Mouse (Mus musculus): ENCODE data around the gene Crybb1. TPM values are rescaled to one million over a fixed set of nuclear protein-coding genes. Genes with fewer than 3 reads are reported as not detected.
A peak's percentile ranks its signal among the peaks of the same experiment; 100 is the strongest.

Crybb1 gene
- 3.2 and 4.5 TPM in 2 replicates for polyA plus RNA-seq (2015; fragmentation: Nextera tagmentation; extraction: Ambion mirVana)

DNA sequence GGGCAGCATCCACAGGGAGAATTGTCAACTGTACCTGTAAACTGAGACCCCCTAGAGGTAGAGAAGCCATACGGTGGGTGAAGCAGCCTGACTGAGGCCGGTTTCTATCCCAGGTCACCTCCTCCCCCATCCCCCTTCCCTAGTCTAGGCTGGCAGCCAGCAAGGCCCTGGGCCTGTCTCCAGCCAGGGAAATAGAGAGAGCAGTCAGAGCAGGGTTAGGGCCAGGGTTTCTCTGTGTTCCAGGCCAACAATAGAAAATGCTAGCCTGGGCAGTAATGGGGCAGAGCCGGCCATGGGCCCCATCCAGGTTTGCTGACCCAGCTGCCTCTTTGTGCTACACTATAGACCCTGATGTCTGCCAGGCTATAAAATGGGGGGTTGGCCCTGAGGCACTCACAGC is at the start of gene Crybb1:
TSS of gene Crybb1 (plus strand) at position 390 of the 400 bp plus-strand sequence.
- Histone ChIP-seq H3K27ac (0 out of 2 replicates have a peak within 1 kb of the TSS, but pooled peaks have one; percentile 15), H3K36me3 (no peaks in the 10 kb centered on the region), H3K9me3 (no peaks in the 10 kb centered on the region), H3K9ac (no peak within 1 kb of the TSS), H3K4me1 (peaks cover 21% of the 10 kb centered on the region), H3K4me2 (no peak within 1 kb of the TSS), H3K27me3 (0 out of 2 replicates have a peak, but pooled peaks cover 4% of the 10 kb centered on the region), H3K4me3 (no peak within 1 kb of the TSS)
- ATAC-seq (ENCODE audit: borderline replicate concordance, extremely low read depth, low FRiP score, low TSS enrichment), result no peak
- 36% methylated on average over 3 of the region's 3 CpGs for WGBS

DNA sequence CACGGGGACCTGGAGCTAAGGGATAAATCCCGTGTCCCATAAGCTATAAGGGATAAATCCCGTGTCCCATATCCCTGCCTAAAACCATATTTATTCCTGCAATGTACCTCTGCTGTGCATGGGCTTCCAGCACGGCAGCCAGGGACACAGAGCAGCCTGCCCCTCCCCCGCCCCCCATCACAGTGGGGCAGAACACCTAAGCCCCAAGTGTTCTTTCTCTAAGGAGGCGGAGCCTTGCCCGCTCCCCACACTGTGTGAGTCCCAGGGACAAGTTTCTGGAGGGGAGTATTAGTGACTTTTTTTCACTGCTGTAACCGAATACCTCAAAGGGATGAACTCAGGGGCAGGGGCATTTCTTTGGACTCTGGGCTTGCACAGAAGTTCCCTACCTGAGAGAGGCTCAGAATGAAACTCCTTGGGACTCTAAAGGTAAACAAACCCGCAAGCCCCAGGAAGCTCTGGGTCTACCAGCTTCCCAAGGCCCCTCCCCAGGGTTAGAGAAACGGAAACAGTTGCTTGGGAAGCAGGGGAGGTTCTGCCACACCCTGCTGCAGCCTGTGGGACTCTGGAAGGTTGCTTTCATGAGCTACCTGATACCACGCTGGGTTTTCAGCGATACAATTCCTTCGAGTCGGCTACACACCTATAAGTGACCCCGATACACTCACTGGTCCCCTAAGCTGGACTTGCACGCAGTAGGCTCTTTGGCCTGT is 48.9 kb upstream of the Crybb1 start:
- Histone ChIP-seq H3K4me1 (no peaks in the 10 kb centered on the region), H3K27me3 (no peaks in the 10 kb centered on the region), H3K36me3 (no peaks in the 10 kb centered on the region), H3K27ac (no peak overlapping the region), H3K4me3 (no peak overlapping the region), H3K9ac (no peak overlapping the region), H3K9me3 (no peaks in the 10 kb centered on the region), H3K4me2 (peak overlapping the region; percentile 28)
- 18% methylated on average over 16 of the region's 16 CpGs for WGBS
- ATAC-seq (ENCODE audit: borderline replicate concordance, extremely low read depth, low FRiP score, low TSS enrichment), result peak; percentile 37; the same call in 1 of the 2 replicates

DNA sequence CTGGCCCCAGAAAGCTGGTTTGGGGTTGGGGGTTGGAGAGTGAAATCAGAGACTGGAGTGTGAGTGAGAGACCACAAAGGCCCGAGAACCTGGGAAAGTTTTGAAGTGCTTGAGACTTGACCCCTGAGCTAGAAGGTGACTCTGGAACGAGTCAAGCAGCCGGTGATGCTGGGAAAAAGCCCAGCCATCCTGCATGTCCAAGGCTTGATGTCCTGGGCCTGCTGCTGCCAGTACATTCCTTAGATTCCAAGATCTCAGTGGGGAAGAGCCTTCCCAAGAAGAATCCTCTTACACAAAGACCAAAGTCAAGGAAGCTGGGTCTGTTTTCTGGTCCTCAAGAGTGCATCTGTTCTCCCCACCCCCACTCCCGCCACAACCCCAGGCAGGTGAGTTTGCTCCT is 47.3 kb upstream of the Crybb1 start:
- Histone ChIP-seq H3K9me3 (no peaks in the 10 kb centered on the region), H3K4me1 (no peaks in the 10 kb centered on the region), H3K27ac (no peak overlapping the region), H3K27me3 (no peaks in the 10 kb centered on the region), H3K4me2 (no peak overlapping the region), H3K9ac (no peak overlapping the region), H3K36me3 (no peaks in the 10 kb centered on the region), H3K4me3 (no peak overlapping the region)
- WGBS, result 24% methylated on average over 4 of the region's 4 CpGs
- no peak for ATAC-seq (ENCODE audit: borderline replicate concordance, extremely low read depth, low FRiP score, low TSS enrichment)

DNA sequence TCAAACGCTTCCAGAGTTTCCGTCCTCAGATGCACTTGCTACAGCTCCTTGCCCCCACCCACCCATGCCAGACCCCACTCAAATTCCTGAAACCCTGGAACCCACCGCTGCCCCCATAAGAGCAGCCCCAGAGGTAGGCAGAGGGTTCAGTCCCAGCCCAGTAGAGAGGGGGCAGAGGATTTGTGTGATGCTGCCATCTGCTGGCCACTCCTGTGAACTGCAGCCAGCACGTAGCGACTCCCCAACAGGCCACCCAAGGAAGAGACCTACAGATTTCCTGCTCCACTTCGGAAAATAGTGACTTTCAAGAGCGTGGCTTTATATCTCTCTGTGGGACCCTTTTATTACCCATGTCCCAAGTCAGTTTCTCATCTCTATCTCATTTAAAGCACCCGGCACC is 45.5 kb upstream of the Crybb1 start:
- ATAC-seq (ENCODE audit: borderline replicate concordance, extremely low read depth, low FRiP score, low TSS enrichment), result no peak
- no peak overlapping the region for H3K4me2 ChIP-seq
- no peak overlapping the region for H3K27ac ChIP-seq
- H3K9me3 ChIP-seq, result no peaks in the 10 kb centered on the region
- no peak overlapping the region for H3K4me3 ChIP-seq
- peaks cover 5% of the 10 kb centered on the region; the same call in 1 of the 2 replicates for H3K4me1 ChIP-seq
- H3K27me3 ChIP-seq, result no peaks in the 10 kb centered on the region
- H3K36me3 ChIP-seq, result no peaks in the 10 kb centered on the region
- H3K9ac ChIP-seq, result no peak overlapping the region
- 27% methylated on average over 8 of the region's 8 CpGs for WGBS

DNA sequence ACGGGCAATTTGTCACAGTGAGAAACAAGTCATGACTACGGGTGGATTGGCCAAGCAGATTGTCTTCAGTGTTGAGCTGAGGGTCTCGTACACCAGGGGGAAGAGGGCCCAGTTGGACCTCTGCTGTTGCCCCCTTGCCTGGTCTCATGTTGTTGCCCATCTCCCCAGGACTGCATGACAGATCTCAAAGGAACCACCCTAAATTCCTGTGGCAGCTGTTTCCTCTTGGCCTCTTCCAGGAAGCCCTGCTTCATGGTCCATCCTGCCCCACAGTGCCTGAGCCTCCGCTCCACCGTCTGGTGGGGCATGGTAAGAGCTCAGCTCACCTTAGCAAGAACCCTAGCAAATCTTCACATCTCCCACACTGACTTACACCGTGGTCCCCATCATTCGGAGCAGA is 43.7 kb upstream of the Crybb1 start:
- Histone ChIP-seq H3K4me3 (no peak overlapping the region), H3K36me3 (no peaks in the 10 kb centered on the region), H3K4me2 (no peak overlapping the region), H3K9ac (no peak overlapping the region), H3K27ac (no peak overlapping the region), H3K27me3 (no peaks in the 10 kb centered on the region), H3K9me3 (no peaks in the 10 kb centered on the region), H3K4me1 (peaks cover 15% of the 10 kb centered on the region)
- 85% methylated on average over 7 of the region's 7 CpGs for whole genome bisulfite sequencing
- ATAC-seq (ENCODE audit: borderline replicate concordance, extremely low read depth, low FRiP score, low TSS enrichment), result no peak

DNA sequence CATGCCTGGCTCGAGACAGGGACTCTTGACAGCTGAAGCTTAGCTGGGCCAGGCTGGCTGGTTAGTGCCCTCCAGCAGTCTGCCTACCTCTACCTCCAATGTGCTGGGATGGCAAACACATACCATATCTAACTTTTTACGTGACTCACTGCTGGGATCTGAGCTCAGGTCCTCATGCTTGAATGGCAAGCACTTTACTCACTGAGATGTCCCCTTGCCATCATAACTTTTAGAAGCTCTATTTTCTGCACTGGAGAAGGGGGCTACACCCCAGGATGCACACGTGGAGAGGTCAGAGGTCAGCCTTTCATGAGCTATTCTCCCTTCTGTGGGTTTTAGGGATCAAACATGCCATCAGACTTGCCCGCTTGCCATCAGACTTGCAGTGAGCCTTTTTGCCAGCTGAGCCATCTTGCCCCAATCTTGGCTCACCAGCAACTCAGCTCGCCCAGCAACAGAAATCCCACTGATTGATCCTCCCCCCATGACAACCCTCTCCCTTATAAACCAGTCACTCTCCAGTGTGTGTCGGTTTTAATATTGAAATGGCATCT is 42.8 kb upstream of the Crybb1 start:
- Histone ChIP-seq H3K9ac (no peak overlapping the region), H3K36me3 (no peaks in the 10 kb centered on the region), H3K27ac (no peak overlapping the region), H3K27me3 (no peaks in the 10 kb centered on the region), H3K4me1 (peaks cover 15% of the 10 kb centered on the region), H3K9me3 (no peaks in the 10 kb centered on the region), H3K4me2 (no peak overlapping the region), H3K4me3 (no peak overlapping the region)
- WGBS, result 75% methylated on average over 6 of the region's 6 CpGs
- ATAC-seq (ENCODE audit: borderline replicate concordance, extremely low read depth, low FRiP score, low TSS enrichment), result no peak

DNA sequence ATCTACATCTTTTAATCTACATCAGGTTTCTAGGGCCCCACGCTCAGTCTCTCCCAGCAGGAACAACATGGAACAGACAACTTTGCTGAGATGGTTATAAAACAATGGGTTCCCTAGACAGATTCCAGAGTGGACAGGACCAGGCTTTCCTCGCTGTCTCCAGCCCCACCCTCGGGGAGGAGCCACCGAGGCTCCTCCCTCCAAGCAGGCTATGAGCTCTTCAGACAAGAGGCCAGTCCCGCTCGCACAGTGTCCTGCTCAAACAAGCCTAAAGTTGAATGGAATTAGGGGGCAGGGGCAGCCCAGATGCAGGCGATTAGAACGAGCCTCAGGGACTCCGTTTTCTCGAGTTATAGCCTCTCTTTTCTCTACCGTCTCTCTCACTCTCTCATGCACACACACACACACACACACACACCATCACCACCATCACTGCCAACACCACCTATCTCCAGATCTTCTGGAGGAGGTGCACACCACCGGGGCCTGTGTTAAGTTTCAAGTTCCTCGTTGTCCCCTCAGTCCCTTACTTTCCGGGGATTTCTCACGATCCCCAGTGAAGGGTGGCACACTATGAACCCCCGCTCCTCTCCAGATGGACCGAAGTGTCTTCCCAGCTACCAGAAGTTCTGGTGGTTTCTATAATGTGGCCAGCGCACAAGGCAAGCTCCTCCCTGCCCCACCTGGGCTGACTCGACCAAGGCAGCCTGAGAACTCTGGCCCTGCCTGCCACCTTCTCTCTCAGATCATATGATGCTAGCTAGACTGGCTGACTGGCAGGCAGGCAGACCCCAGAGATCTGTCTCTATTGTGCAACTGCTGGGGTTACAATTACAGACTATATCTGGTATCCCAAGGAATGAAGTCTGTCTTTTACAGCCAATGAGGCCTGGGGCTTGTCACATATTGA is 42.0 kb upstream of the Crybb1 start:
- H3K27ac ChIP-seq, result no peak overlapping the region
- H3K9me3 ChIP-seq, result no peaks in the 10 kb centered on the region
- no peaks in the 10 kb centered on the region for H3K36me3 ChIP-seq
- no peak overlapping the region for H3K9ac ChIP-seq
- H3K4me3 ChIP-seq, result no peak overlapping the region
- no peak overlapping the region for H3K4me2 ChIP-seq
- peaks cover 15% of the 10 kb centered on the region for H3K4me1 ChIP-seq
- no peak for ATAC-seq (ENCODE audit: borderline replicate concordance, extremely low read depth, low FRiP score, low TSS enrichment)
- no peaks in the 10 kb centered on the region for H3K27me3 ChIP-seq
- WGBS, result 42% methylated on average over 19 of the region's 19 CpGs

DNA sequence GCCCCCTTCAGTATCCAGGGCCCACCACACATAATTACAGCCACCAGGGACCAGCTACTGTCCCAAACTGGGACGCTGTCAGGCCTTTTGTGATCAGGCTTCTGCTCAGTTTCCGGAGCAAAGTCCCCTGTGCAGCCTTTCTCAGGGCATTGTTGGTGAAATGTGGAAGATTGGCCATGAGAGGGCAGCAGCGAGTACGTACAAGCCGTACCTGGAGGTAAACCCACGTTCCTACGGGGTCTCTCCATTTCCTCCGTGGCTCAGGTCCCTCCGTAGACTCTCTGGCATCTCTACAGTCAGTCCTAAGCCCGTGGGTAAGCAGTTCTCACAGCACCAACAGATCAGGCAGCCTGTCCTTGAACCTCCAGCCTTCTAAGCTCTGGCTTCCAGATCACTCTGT is 41.2 kb upstream of the Crybb1 start:
- no peaks in the 10 kb centered on the region for H3K36me3 ChIP-seq
- ATAC-seq (ENCODE audit: borderline replicate concordance, extremely low read depth, low FRiP score, low TSS enrichment), result no peak
- no peak overlapping the region for H3K4me2 ChIP-seq
- H3K4me3 ChIP-seq, result no peak overlapping the region
- peaks cover 18% of the 10 kb centered on the region for H3K4me1 ChIP-seq
- H3K9ac ChIP-seq, result no peak overlapping the region
- H3K9me3 ChIP-seq, result no peaks in the 10 kb centered on the region
- 8% methylated on average over 10 of the region's 10 CpGs for WGBS
- H3K27me3 ChIP-seq, result no peaks in the 10 kb centered on the region
- H3K27ac ChIP-seq, result no peak overlapping the region

DNA sequence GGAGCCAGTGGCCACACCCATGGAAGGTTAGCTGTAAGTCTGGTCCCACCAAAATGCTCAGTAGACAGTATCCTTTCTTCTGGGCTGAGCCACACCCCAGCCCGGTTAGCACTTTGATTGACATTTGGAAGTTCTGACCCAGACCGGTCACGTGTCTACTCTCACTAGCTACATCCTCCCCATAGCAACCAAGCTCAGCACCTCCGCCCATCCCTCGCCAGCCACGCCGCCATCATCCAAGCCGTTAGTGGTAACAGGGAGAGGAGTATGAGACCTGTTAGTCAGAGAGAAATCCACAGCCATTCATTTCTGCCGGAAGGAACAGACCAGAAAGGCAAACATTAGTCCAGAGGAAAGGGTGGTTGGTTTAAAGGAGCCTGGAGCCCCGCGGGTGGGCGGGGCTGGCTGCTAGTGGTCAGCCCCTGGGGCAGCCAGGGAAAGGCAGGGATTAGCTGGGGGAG is 40.3 kb upstream of the Crybb1 start:
- Histone ChIP-seq H3K4me2 (peak overlapping the region; percentile 38), H3K27ac (peak overlapping the region; percentile 60), H3K9ac (no peak overlapping the region), H3K4me1 (peaks cover 18% of the 10 kb centered on the region), H3K9me3 (no peaks in the 10 kb centered on the region), H3K27me3 (no peaks in the 10 kb centered on the region), H3K4me3 (no peak overlapping the region), H3K36me3 (no peaks in the 10 kb centered on the region)
- no peak for ATAC-seq (ENCODE audit: borderline replicate concordance, extremely low read depth, low FRiP score, low TSS enrichment)
- WGBS, result 21% methylated on average over 12 of the region's 12 CpGs

DNA sequence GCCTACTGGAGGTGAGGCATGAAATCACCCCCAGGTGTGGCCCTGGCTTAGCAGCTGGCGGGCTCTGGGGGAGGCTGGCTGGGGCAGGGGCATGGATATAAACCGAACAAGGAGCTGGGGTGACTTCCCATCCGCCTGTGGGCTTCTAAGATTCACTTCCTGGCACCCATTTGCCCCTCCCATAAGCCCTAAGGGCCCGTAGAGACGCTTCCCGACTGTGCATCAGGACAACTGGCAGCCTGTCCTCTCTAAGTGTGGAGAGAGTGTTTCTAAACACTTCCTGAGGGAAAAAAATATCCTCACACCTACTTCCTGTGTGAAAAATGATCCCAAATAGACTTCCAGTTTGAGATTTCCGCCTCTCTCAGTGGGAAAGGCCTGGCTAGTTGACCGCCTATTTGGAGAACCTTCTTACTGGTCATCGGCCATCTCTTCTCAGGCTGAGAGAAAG is 39.8 kb upstream of the Crybb1 start:
- no peaks in the 10 kb centered on the region for H3K36me3 ChIP-seq
- H3K27me3 ChIP-seq, result no peaks in the 10 kb centered on the region
- H3K4me1 ChIP-seq, result peaks cover 18% of the 10 kb centered on the region
- H3K4me3 ChIP-seq, result no peak overlapping the region
- no peaks in the 10 kb centered on the region for H3K9me3 ChIP-seq
- H3K27ac ChIP-seq, result peak overlapping the region; percentile 60
- ATAC-seq (ENCODE audit: borderline replicate concordance, extremely low read depth, low FRiP score, low TSS enrichment), result no peak
- 37% methylated on average over 9 of the region's 9 CpGs for WGBS
- H3K4me2 ChIP-seq, result peak overlapping the region; percentile 38
- H3K9ac ChIP-seq, result no peak overlapping the region

DNA sequence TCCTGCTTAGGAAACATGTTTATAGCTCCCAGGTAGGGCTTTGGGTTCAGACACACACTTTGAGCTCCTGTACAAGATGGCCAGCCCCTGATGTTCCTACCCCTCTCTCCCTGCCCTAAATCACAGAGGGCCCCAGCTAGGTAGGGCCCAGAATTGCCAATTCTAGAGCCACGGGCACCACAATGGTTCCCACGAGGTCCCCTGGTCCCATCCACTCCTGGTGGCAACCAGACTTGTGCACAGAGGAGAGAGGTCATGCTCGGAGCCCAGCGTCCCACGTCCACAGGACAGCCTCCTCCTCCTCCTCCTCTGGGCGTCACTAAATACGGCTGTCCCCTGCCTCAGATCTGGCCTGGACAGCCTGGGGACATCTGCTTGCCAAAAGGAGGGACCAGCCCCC is 39.3 kb upstream of the Crybb1 start:
- no peaks in the 10 kb centered on the region for H3K9me3 ChIP-seq
- no peak overlapping the region for H3K4me3 ChIP-seq
- no peaks in the 10 kb centered on the region for H3K27me3 ChIP-seq
- H3K36me3 ChIP-seq, result no peaks in the 10 kb centered on the region
- H3K9ac ChIP-seq, result no peak overlapping the region
- peaks cover 18% of the 10 kb centered on the region for H3K4me1 ChIP-seq
- H3K4me2 ChIP-seq, result no peak overlapping the region
- no peak for ATAC-seq (ENCODE audit: borderline replicate concordance, extremely low read depth, low FRiP score, low TSS enrichment)
- H3K27ac ChIP-seq, result no peak overlapping the region
- WGBS, result 72% methylated on average over 7 of the region's 7 CpGs

DNA sequence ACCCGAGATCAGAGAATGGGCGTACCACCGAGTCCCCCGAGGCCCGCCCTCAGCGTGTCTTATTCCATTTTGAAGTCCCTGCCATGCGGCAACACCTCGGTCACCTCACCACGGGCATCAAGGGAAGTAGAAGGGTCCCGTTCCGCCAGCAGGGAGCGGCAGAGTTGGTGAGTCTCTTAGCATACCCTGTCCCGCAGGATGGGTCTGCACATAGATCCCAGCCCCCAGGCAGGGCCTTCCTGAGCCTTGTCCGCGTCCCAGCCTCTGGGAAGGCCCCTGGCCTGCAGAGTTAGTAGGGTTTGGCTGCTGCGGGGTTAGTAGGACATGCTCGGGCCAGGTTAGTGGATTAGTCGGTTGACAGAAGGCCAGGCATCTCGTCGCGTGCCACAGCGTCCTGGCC is 38.6 kb upstream of the Crybb1 start:
- peaks cover 18% of the 10 kb centered on the region for H3K4me1 ChIP-seq
- H3K27me3 ChIP-seq, result no peaks in the 10 kb centered on the region
- no peaks in the 10 kb centered on the region for H3K36me3 ChIP-seq
- H3K27ac ChIP-seq, result no peak overlapping the region
- H3K9me3 ChIP-seq, result no peaks in the 10 kb centered on the region
- no peak overlapping the region for H3K9ac ChIP-seq
- no peak for ATAC-seq (ENCODE audit: borderline replicate concordance, extremely low read depth, low FRiP score, low TSS enrichment)
- no peak overlapping the region for H3K4me2 ChIP-seq
- no peak overlapping the region for H3K4me3 ChIP-seq
- WGBS, result 60% methylated on average over 22 of the region's 22 CpGs

All from lung, embryonic 15.5 days (tissue).